Mouse (Mus musculus) liver, adult 2 months (tissue): ENCODE results near the gene Wnt9a. TPM values are rescaled to one million over a fixed set of nuclear protein-coding genes. Genes with fewer than 3 reads are reported as not detected.

ENCODE experiments used
- DNase-seq: peaks from one replicate; pipeline ENCODE4 v3.0.0-alpha.2; 2011; ENCODE audit warnings: low read depth, low spot score; ENCODE audit errors: extremely low read depth
- H3K27ac ChIP-seq: fragments of 200-500 bp; replicated peaks from 2 replicates; pipeline ENCODE4 v1.5.1; 2012; ENCODE audit warnings: low read depth, mild to moderate bottlenecking, control low read depth, inconsistent platforms, low read length; ENCODE audit not compliant: insufficient read depth
- H3K27me3 ChIP-seq: fragments of 200-500 bp; 2 replicates; pipeline ENCODE4 v1.6.1; 2012; ENCODE audit warnings: mild to moderate bottlenecking, moderate library complexity, low read length, inconsistent platforms; ENCODE audit not compliant: control insufficient read depth, insufficient read depth
- H3K36me3 ChIP-seq: fragments of 200-500 bp; 2 replicates; pipeline ENCODE4 v1.6.1; 2012; ENCODE audit warnings: low read length, inconsistent platforms; ENCODE audit not compliant: control insufficient read depth, insufficient read depth
- H3K4me1 ChIP-seq: fragments of 200-500 bp; 2 replicates; pipeline ENCODE4 v1.6.1; 2011; ENCODE audit warnings: low read length; ENCODE audit not compliant: control insufficient read depth, insufficient read depth
- H3K4me3 ChIP-seq: fragments of 200-500 bp; 2 replicates; pipeline ENCODE4 v1.5.1; 2011; ENCODE audit warnings: low read depth, mild to moderate bottlenecking, control low read depth, low read length, moderate library complexity; ENCODE audit not compliant: insufficient read depth
- H3K79me2 ChIP-seq: fragments of 200-500 bp; 2 replicates; pipeline ENCODE4 v1.6.1; 2012; ENCODE audit warnings: inconsistent platforms, mild to moderate bottlenecking, low read length, moderate library complexity; ENCODE audit not compliant: control insufficient read depth, insufficient read depth
- H3K9ac ChIP-seq: fragments of 200-500 bp; 2 replicates; pipeline ENCODE4 v1.6.1; 2012; ENCODE audit warnings: low read depth, mild to moderate bottlenecking, control low read depth, inconsistent platforms, low read length
- CTCF ChIP-seq: fragments of 200-500 bp; IDR thresholded peaks from 2 replicates; pipeline ENCODE4 v1.5.1; 2011; ENCODE audit warnings: low read depth, low read length, control low read depth
- POLR2A ChIP-seq: fragments of 200-500 bp; IDR thresholded peaks from 2 replicates; pipeline ENCODE4 v1.6.1; 2011; ENCODE audit warnings: low read length, control low read depth; ENCODE audit not compliant: insufficient read depth; ENCODE audit errors: extremely low read depth
- WGBS: fragments of 180-500 bp; shearing (Covaris S2); methylation state at CpG from one replicate; pipeline ENCODE4 v1.1.7; 2018; 5-methylcytosine and 5-hydroxymethylcytosine counted together
- polyA plus RNA-seq: library from polyadenylated mRNA; depleted of rRNA; stranded (reverse); fragments of >200 nt; gene quantifications from 2 replicates; pipeline ENCODE4 v1.2.3, GENCODE M21; 2012; rRNA removed
- total RNA-seq: library from RNA; depleted of rRNA; stranded (reverse); fragments of >200 nt; gene quantifications from 2 replicates; pipeline ENCODE4 v1.2.3, GENCODE M21; 2014; rRNA removed

Gene Wnt9a
- total and polyA plus RNA-seq, 2 experiments = 0.37 to 0.46 TPM

DNA sequence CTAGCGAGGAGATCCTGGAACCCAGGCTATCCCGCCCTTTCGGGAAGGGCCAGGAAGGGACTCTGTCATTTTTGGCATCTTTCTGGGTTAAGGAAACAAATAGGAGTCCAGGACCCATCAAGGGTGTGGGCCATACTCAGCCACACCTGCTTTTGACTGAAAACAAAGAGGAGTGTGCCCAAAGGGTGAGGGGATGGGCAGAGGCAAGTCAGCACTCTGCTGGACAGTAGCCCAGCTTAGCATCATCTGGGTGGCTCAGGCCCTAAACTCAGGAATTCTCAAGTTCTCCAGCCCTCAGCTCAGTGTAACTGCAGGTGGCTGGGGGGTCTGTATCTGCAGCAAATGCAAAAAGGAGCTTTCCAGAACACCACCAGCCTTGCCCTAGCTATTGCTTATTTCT lies 71.3 kb downstream of the Wnt9a start:
- H3K4me3 ChIP-seq = no peak overlapping the region
- no peaks in the 10 kb centered on the region for H3K36me3 ChIP-seq
- H3K79me2 ChIP-seq = no peaks in the 10 kb centered on the region
- no peaks in the 10 kb centered on the region for H3K4me1 ChIP-seq
- WGBS = 88% methylated on average over 3 of the region's 3 CpGs
- TF ChIP-seq POLR2A = no peak
- TF ChIP-seq CTCF = no peak
- H3K27me3 ChIP-seq = no peaks in the 10 kb centered on the region
- no peak overlapping the region for H3K27ac ChIP-seq
- DNase-seq = no peak
- no peak overlapping the region for H3K9ac ChIP-seq

DNA sequence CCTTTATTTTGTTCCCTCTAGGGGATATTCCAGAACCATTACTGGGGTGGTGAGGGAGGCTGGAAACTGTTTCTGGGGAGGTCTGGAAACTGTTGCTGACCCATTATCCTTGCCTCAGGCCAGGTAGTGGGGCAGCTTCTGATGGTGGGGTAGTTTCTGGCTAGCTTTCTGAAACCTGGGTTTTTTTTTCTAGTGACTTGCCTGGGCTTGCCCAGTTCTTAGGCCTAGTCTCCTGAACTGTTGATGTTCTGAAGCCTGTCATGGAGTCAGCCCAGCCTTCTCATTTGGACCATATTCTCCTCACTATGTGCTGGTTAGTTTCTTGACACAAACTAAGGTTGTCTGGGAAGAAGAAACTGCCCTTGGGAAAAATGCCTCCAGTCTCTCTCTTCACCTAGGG lies 72.8 kb downstream of the Wnt9a start:
- DNase-seq = no peak
- no peaks in the 10 kb centered on the region for H3K36me3 ChIP-seq
- no peaks in the 10 kb centered on the region for H3K79me2 ChIP-seq
- no peak overlapping the region for H3K4me3 ChIP-seq
- no peak overlapping the region for H3K27ac ChIP-seq
- no peaks in the 10 kb centered on the region for H3K4me1 ChIP-seq
- no peak overlapping the region for H3K9ac ChIP-seq
- H3K27me3 ChIP-seq = no peaks in the 10 kb centered on the region
- TF ChIP-seq POLR2A (no peak), CTCF (no peak)

Other genes with a start within 250 kb of the Wnt9a start
- gene Obscn, start 170.5 kb upstream of the Wnt9a start, total RNA-seq = 0.07 and 0.83 TPM in 2 replicates
- gene Obscn, start 170.5 kb upstream of the Wnt9a start, polyA plus RNA-seq = 0.02 and 0.07 TPM in 2 replicates
- gene Iba57, start 143.2 kb upstream of the Wnt9a start, total RNA-seq = 5.3 and 6.4 TPM in 2 replicates
- 6.8 and 7.3 TPM in 2 replicates for gene Iba57, start 143.2 kb upstream of the Wnt9a start, polyA plus RNA-seq
- gene Gjc2, start 123.7 kb upstream of the Wnt9a start, total RNA-seq = 0.40 and 0.46 TPM in 2 replicates
- gene Gjc2, start 123.7 kb upstream of the Wnt9a start, polyA plus RNA-seq = 0.66 and 0.76 TPM in 2 replicates
- gene Guk1, start 114.7 kb upstream of the Wnt9a start, total RNA-seq = 46.2 and 48.3 TPM in 2 replicates
- 48.7 and 69.7 TPM in 2 replicates for gene Guk1, start 114.7 kb upstream of the Wnt9a start, polyA plus RNA-seq
- 25.1 and 28.1 TPM in 2 replicates for gene Mrpl55, start 104.4 kb upstream of the Wnt9a start, total RNA-seq
- gene Mrpl55, start 104.4 kb upstream of the Wnt9a start, polyA plus RNA-seq = 26.2 and 37.7 TPM in 2 replicates
- 2.6 and 3.2 TPM in 2 replicates for gene 2310033P09Rik, start 98.6 kb upstream of the Wnt9a start, total RNA-seq
- gene 2310033P09Rik, start 98.6 kb upstream of the Wnt9a start, polyA plus RNA-seq = 8.5 and 9.2 TPM in 2 replicates
- 194 and 214 TPM in 2 replicates for gene Arf1, start 78.7 kb upstream of the Wnt9a start, total RNA-seq
- gene Arf1, start 78.7 kb upstream of the Wnt9a start, polyA plus RNA-seq = 319 and 336 TPM in 2 replicates
- gene Wnt3a, start 16.2 kb upstream of the Wnt9a start, total RNA-seq = not detected in 2 replicates
- not detected in 2 replicates for gene Wnt3a, start 16.2 kb upstream of the Wnt9a start, polyA plus RNA-seq
- gene Prss38, start 68.7 kb downstream of the Wnt9a start, total RNA-seq = not detected in 2 replicates
- not detected in 2 replicates for gene Prss38, start 68.7 kb downstream of the Wnt9a start, polyA plus RNA-seq
- gene Jmjd4, start 143.1 kb downstream of the Wnt9a start, total RNA-seq = 5.0 and 5.4 TPM in 2 replicates
- gene Jmjd4, start 143.1 kb downstream of the Wnt9a start, polyA plus RNA-seq = 3.8 and 4.7 TPM in 2 replicates
- gene Snap47, start 144.3 kb downstream of the Wnt9a start, total RNA-seq = 60.0 and 60.4 TPM in 2 replicates
- gene Snap47, start 144.3 kb downstream of the Wnt9a start, polyA plus RNA-seq = 70.9 and 76.3 TPM in 2 replicates
- 3.2 and 4.1 TPM in 2 replicates for gene Zfp867, start 165.5 kb downstream of the Wnt9a start, total RNA-seq
- 0.34 and 0.39 TPM in 2 replicates for gene Zfp867, start 165.5 kb downstream of the Wnt9a start, polyA plus RNA-seq
- gene Zkscan17, start 219.8 kb downstream of the Wnt9a start, total RNA-seq = 5.1 and 7.1 TPM in 2 replicates
- 8.0 and 9.4 TPM in 2 replicates for gene Zkscan17, start 219.8 kb downstream of the Wnt9a start, polyA plus RNA-seq
- gene Nlrp3, start 234.6 kb downstream of the Wnt9a start, total RNA-seq = 0.55 and 0.60 TPM in 2 replicates
- 0.14 and 0.44 TPM in 2 replicates for gene Nlrp3, start 234.6 kb downstream of the Wnt9a start, polyA plus RNA-seq